Mouse (Mus musculus) erythroblast, embryonic 14.5 days (primary cell): ENCODE measurements at regions not wholly inside any gene's neighbourhood (a gene's known extent, or its start where the extent isn't known, plus 50 kb on each side); places are given as distances from the start of the nearest gene placed in this dataset.

ENCODE experiments used
- GATA1 ChIP-seq: IDR thresholded peaks from 2 replicates; pipeline ENCODE4 v1.6.1; 2012; ENCODE audit warnings: low read length, inconsistent platforms, mixed read lengths
- TAL1 ChIP-seq: IDR thresholded peaks from 3 replicates; pipeline ENCODE4 v1.6.1; 2012; ENCODE audit warnings: low read length, inconsistent platforms, mixed read lengths

- no peak for TF ChIP-seq GATA1
- TF ChIP-seq TAL1 = no peak
Measured at GRCm38 (mm10) chr1:184281768-184282167, 247.7 kb upstream of the 1700056E22Rik start.
